Mouse (Mus musculus) intestine, embryonic 14.5 days (tissue): ENCODE measurements around the gene Tinagl1. TPM values are rescaled to one million over a fixed set of nuclear protein-coding genes. Genes with fewer than 3 reads are reported as not detected.
A peak's percentile ranks its signal among the peaks of the same experiment; 100 is the strongest.

Experiments used
- ATAC-seq: fragments of 200-750 bp; cut with Nextera tagmentation; replicated peaks from 2 replicates; pipeline ENCODE4 v1.8.0; 2017; ENCODE audit warnings: low read depth, moderate number of reproducible peaks, moderate TSS enrichment, moderate library complexity; ENCODE audit not compliant: low FRiP score, low TSS enrichment
- DNase-seq: peaks from one replicate; pipeline ENCODE4 v3.0.0-alpha.2; 2018; ENCODE audit warnings: low spot score
- H3K27ac ChIP-seq: fragments of 300-500 bp; sonication (generic); 2 replicates; pipeline ENCODE4 v1.5.1; 2014; ENCODE audit warnings: low read depth, mild to moderate bottlenecking, control low read depth
- H3K27me3 ChIP-seq: fragments of 300-500 bp; sonication (generic); replicated peaks from 2 replicates; pipeline ENCODE4 v1.6.1; 2014; ENCODE audit warnings: low read length, control low read depth; ENCODE audit not compliant: control insufficient read depth, insufficient read depth
- H3K36me3 ChIP-seq: fragments of 300-500 bp; sonication (generic); 2 replicates; pipeline ENCODE4 v1.6.1; 2014; ENCODE audit warnings: low read length, control low read depth; ENCODE audit not compliant: control insufficient read depth, insufficient read depth
- H3K4me1 ChIP-seq: fragments of 300-500 bp; sonication (generic); replicated peaks from 2 replicates; pipeline ENCODE4 v1.6.1; 2014; ENCODE audit warnings: low read length, control low read depth, mixed read lengths; ENCODE audit not compliant: control insufficient read depth, insufficient read depth
- H3K4me2 ChIP-seq: fragments of 300-500 bp; sonication (generic); 2 replicates; pipeline ENCODE4 v1.6.1; 2014; ENCODE audit warnings: low read length
- H3K4me3 ChIP-seq: fragments of 300-500 bp; sonication (generic); 2 replicates; pipeline ENCODE4 v1.5.1; 2014; ENCODE audit warnings: low read depth, low read length, control low read depth, mixed read lengths
- H3K9ac ChIP-seq: fragments of 300-500 bp; sonication (generic); 2 replicates; pipeline ENCODE4 v1.6.1; 2014; ENCODE audit warnings: mild to moderate bottlenecking, low read length
- H3K9me3 ChIP-seq: fragments of 300-500 bp; sonication (generic); 2 replicates; pipeline ENCODE4 v1.6.1; 2016; ENCODE audit warnings: low read length, control low read depth; ENCODE audit not compliant: control insufficient read depth
- WGBS: fragments of 180-500 bp; shearing (Covaris S2); extraction: QIAGEN DNeasy Blood & Tissue Kit; methylation state at CpG from one replicate; pipeline ENCODE4 v1.1.7; 2014; 5-methylcytosine and 5-hydroxymethylcytosine counted together
- polyA plus RNA-seq: library from polyadenylated mRNA; unstranded; fragments of >200 nt; fragmentation: Nextera tagmentation; extraction: Ambion mirVana; gene quantifications from 2 replicates; pipeline ENCODE4 v1.2.1, GENCODE M21; 2014

Gene Tinagl1
- 27.0 and 39.6 TPM in 2 replicates for polyA plus RNA-seq

DNA sequence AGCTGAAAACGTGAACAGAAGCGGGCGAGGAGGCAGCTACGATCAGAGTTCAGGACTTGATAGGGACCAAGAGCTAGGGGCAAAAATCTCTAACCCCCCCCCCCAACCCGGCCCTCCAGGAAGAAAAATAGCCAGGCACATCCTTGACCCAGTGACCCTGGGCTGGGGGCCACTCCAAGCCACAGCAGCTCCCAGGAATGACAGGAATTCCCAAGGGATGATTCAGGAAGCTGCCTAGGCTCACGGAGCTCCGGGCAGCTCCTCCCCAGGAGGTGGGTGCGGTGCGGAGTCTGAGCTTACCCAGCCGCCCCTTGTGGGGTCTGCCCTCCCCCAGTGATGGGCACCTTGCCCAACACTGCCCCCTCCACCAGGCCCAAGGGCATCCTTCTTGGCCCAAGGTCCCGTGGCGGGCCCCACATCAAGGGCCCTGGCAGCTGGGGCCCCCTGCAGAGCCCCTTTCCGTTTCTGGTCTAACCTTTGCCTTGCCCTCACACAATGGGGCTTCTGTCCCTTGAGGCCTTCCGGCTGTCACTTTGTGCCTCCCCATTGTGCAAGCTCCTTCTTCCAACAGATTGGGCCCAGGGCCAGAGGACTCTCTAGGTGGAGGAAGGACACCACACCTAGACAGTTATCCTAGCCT is at the start of gene Tinagl1:
Gene Tinagl1, minus strand, starts transcription at position 51 of the 640 bp plus-strand sequence.
- ATAC-seq (0 out of 2 replicates have a peak, but pooled peaks have one; percentile 25), DNase-seq (no peak)
- Histone ChIP-seq H3K36me3 (no peaks in the 10 kb centered on the region), H3K27me3 (peaks cover 9% of the 10 kb centered on the region; the same call in 1 of the 2 replicates), H3K27ac (peak within 1 kb of the TSS; percentile 47; the same call in 1 of the 2 replicates), H3K4me2 (peak within 1 kb of the TSS; percentile 57), H3K4me3 (peak within 1 kb of the TSS; percentile 23), H3K9ac (0 out of 2 replicates have a peak within 1 kb of the TSS, but pooled peaks have one; percentile 16), H3K4me1 (peaks cover 40% of the 10 kb centered on the region), H3K9me3 (no peaks in the 10 kb centered on the region)
- WGBS = 8% methylated on average over 14 of the region's 14 CpGs

DNA sequence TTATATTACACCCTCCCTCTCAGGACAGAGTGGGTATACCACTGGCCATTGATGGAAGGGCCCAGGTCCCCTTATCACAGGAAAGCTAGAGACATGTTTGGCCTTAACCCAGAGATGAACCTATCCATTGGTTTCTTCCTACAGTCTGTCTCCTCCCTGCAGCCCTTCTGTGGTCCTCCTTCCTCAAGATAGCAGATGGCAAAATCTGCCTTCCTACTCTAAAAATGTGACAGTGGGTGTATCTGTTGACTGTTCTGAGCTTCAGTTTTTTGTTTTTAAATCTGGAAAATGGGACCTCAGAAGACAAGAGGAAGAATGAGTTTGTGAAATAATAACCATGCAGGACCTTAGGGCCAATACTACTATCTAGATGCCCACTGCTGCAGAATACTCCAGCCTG is 49.1 kb upstream of the Tinagl1 start:
- ATAC-seq (no peak), DNase-seq (no peak)
- Histone ChIP-seq H3K4me2 (no peak overlapping the region), H3K4me3 (no peak overlapping the region), H3K9me3 (no peaks in the 10 kb centered on the region), H3K4me1 (no peaks in the 10 kb centered on the region), H3K27me3 (no peaks in the 10 kb centered on the region), H3K36me3 (no peaks in the 10 kb centered on the region), H3K9ac (no peak overlapping the region), H3K27ac (no peak overlapping the region)

DNA sequence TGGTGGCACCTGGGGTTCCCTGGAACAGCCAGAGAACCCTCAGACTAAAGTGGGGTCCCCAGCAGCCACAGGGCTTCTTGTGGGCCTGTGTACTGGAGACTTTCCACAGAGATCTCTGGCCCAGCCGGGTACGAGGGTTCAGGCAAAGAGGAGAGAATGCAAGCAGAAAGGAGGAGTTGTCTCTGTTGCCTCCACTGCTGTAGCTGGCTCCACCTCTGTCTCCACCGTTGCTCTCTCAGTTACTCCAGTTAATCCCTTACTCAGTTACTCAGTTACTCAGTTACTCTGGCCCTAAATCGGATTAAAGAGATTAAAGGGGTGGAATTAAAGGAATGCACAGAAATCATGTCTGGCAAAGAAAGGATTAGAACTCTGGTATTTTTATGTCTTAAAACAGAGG is 47.3 kb upstream of the Tinagl1 start, which contains the start of gene Gm853:
Gene Gm853, minus strand, starts transcription at position 223 of the 400 bp plus-strand sequence.
- ATAC-seq (no peak), DNase-seq (no peak)
- Histone ChIP-seq H3K36me3 (no peaks in the 10 kb centered on the region), H3K4me1 (no peaks in the 10 kb centered on the region), H3K4me3 (no peak within 1 kb of the TSS), H3K27me3 (no peaks in the 10 kb centered on the region), H3K9ac (no peak within 1 kb of the TSS), H3K27ac (no peak within 1 kb of the TSS), H3K4me2 (no peak within 1 kb of the TSS), H3K9me3 (no peaks in the 10 kb centered on the region)
- WGBS = 55% methylated on average over 4 of the region's 4 CpGs

DNA sequence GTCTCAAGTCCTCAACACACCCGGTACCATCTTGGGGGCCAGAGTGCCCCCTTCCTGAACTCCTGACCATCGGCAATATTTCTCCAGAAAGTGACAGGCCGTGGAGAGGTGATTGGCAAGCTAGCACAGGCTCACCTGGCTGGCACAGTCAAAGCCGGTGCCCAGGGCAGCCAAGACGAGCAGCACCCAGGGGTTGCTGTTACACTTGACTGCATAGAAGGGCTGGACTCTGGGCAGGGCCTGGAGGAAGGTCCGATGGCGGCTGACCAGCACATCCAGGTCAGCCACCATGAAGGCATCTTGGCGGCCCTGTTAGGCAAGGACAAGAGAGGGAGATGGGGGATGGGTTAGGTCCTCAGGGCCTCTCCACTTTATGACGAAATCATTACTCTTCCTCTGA is 45.3 kb upstream of the Tinagl1 start:
- Histone ChIP-seq H3K4me2 (no peak overlapping the region), H3K9me3 (no peaks in the 10 kb centered on the region), H3K27me3 (no peaks in the 10 kb centered on the region), H3K4me3 (no peak overlapping the region), H3K36me3 (no peaks in the 10 kb centered on the region), H3K27ac (no peak overlapping the region), H3K4me1 (no peaks in the 10 kb centered on the region), H3K9ac (no peak overlapping the region)
- no peak for DNase-seq
- no peak for ATAC-seq
- 83% methylated on average over 9 of the region's 9 CpGs for WGBS

DNA sequence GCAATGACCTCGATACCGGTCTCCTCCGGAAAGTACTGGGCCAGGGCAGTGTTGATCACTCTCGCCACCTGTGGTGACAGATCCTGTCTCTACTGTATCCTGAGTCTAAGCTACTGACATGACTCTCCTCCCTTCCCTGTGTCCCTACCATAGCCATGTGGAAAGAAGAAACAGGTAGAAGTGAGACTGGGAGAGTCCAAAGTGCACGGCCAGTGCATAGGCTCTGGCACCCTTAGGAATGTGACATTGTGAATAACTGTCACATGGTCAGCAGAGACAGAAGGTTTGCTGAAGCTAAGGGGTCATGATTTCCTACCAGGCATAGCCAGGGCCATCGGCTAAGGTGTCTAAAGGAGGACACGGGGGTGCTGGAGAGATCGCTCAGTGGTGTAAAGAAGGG is 40.5 kb upstream of the Tinagl1 start:
- 84% methylated on average over 8 of the region's 8 CpGs for WGBS
- Histone ChIP-seq H3K27ac (no peak overlapping the region), H3K4me2 (no peak overlapping the region), H3K4me1 (no peaks in the 10 kb centered on the region), H3K4me3 (no peak overlapping the region), H3K9me3 (no peaks in the 10 kb centered on the region), H3K36me3 (no peaks in the 10 kb centered on the region), H3K27me3 (no peaks in the 10 kb centered on the region), H3K9ac (no peak overlapping the region)
- ATAC-seq (no peak), DNase-seq (no peak)

DNA sequence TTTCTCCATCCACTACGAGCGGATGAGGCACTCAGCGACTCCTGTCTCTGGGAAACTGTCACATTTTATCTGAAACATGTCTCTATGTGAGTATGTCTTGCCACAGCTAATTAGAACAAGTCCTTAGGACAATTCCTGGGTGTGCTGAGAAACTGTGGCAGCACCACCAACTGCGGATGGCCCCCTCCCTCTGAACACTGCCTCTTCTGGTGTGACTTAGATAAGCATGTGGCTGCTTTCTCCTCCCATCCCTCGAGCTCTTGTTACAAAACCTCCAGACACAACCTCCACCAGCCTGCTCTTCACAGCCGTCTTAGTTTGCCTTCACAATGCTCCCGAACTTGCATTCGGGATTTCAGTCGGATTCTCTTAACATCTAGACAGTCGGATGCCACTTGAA is 38.9 kb upstream of the Tinagl1 start:
- WGBS = 74% methylated on average over 10 of the region's 10 CpGs
- no peak for ATAC-seq

DNA sequence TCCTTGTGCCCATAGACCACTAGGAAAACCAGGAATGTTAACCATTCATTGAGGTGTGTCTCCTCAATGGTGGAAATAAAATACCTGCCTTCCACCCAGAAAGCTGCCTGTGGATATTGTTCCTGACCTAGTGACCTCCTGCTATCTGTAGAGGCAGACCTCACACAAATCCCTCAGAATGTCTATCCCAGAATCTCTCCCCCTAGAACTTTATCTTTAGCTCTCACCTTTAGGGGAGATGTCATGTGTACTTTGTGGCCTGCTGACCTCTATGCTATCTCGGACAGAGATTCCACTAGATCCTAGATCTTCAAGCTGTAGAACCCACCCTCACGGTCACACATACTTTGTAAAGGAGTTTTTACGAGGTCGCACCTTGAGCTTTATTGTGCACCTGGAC is 38.3 kb upstream of the Tinagl1 start:
- H3K27ac ChIP-seq = no peak overlapping the region
- H3K36me3 ChIP-seq = no peaks in the 10 kb centered on the region
- H3K27me3 ChIP-seq = no peaks in the 10 kb centered on the region
- H3K4me1 ChIP-seq = no peaks in the 10 kb centered on the region
- no peak overlapping the region for H3K9ac ChIP-seq
- no peak for DNase-seq
- no peak overlapping the region for H3K4me2 ChIP-seq
- H3K9me3 ChIP-seq = no peaks in the 10 kb centered on the region
- ATAC-seq = no peak
- no peak overlapping the region for H3K4me3 ChIP-seq
- 76% methylated on average over 4 of the region's 4 CpGs for WGBS

More for the DNA sequence above, 38.9 kb upstream of the Tinagl1 start:
- Histone ChIP-seq H3K9me3 (no peaks in the 10 kb centered on the region), H3K36me3 (no peaks in the 10 kb centered on the region), H3K4me1 (no peaks in the 10 kb centered on the region), H3K9ac (no peak overlapping the region), H3K27ac (no peak overlapping the region), H3K4me3 (no peak overlapping the region), H3K4me2 (no peak overlapping the region), H3K27me3 (no peaks in the 10 kb centered on the region)
- no peak for DNase-seq

DNA sequence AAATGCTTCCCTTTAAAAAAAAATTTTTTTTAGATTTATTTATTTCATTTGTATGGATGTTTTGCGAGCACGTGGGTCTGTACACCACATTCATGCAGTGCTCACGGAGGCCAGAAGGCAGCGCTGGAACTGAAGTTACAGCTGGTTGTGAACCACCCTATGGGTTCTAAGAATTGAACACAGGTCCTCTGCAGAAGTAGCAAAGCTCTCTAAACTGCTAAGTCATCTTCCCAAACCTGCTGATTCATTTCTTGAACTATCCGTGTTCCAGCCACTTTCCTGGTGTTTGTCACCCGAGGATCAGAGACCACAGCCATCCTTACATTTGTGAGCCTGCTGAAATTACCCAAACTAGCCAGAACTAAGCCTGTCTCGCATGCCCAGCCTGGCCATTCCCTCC is 37.5 kb upstream of the Tinagl1 start:
- no peak for DNase-seq
- no peak for ATAC-seq
- Histone ChIP-seq H3K4me1 (no peaks in the 10 kb centered on the region), H3K9ac (no peak overlapping the region), H3K36me3 (no peaks in the 10 kb centered on the region), H3K4me2 (no peak overlapping the region), H3K9me3 (no peaks in the 10 kb centered on the region), H3K27ac (no peak overlapping the region), H3K27me3 (no peaks in the 10 kb centered on the region), H3K4me3 (no peak overlapping the region)
- 73% methylated on average over 7 of the region's 7 CpGs for WGBS

DNA sequence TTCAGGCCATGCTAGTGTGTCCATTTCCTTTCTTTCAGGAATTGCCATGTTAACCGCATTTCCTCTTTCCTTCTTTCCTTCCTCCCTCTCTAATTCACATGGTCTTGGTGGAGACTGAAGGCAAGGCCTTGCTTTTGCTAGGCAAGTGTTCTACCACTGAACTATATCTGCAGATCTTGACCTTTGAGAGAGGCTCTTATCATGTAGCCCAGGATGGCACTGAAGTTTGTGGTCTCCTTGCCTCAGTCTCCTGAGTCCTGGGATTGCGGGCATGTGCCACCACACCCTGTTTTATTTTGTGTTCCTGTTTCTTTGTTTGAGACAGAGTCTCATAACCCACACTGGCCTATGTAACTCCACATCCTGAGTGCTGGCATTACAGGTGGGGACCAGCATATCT is 36.9 kb upstream of the Tinagl1 start:
- Histone ChIP-seq H3K4me2 (no peak overlapping the region), H3K9ac (no peak overlapping the region), H3K27me3 (no peaks in the 10 kb centered on the region), H3K4me3 (no peak overlapping the region), H3K9me3 (no peaks in the 10 kb centered on the region), H3K36me3 (no peaks in the 10 kb centered on the region), H3K4me1 (no peaks in the 10 kb centered on the region), H3K27ac (no peak overlapping the region)
- ATAC-seq (no peak), DNase-seq (no peak)
- WGBS = 86% methylated on average over 2 of the region's 2 CpGs
